ENCODE assay signal across 8 mouse cellular contexts in genomic region chr12:79208703-79209464, GRCm38 (mm10). TPM values are rescaled to one million over a fixed set of nuclear protein-coding genes. Genes with fewer than 3 reads are reported as not detected.
DNase-seq lines count a peak whose midpoint lies in the region; ATAC-seq lines count a peak whose summit lies in the region.

Rdh12 (plus strand) TSS chr12:79208914.

- H3K4me3 ChIP-seq in embryonic facial prominence, embryonic 11.5 days (ENCODE audit: low read depth, low read length) = peak within 1 kb of the TSS; percentile 35
- peak within 1 kb of the TSS; percentile 41 for H3K4me3 ChIP-seq in heart, embryonic 14.5 days (ENCODE audit: control insufficient read depth in 1 of 2, insufficient read depth in 1 of 2, low read depth in 1 of 2, low read length in 2 of 2)

- 5% methylated on average over 13 of the region's 13 CpGs for WGBS in embryonic facial prominence, embryonic 11.5 days
- WGBS in heart, embryonic 14.5 days = 6% methylated on average over 13 of the region's 13 CpGs

- H3K9me3 ChIP-seq in embryonic facial prominence, embryonic 11.5 days (replicated peaks; ENCODE audit: control insufficient read depth, low read length) = no peaks in the 10 kb centered on the region
- H3K9me3 ChIP-seq in heart, embryonic 14.5 days (ENCODE audit: control insufficient read depth, low read length) = no peaks in the 10 kb centered on the region

- peak; percentile 23 to 37 for DNase-seq in CD8-positive naive resting alpha-beta T cell, adult 2 months (ENCODE audit: low read depth in 2 of 2, low spot score in 2 of 2)
- DNase-seq in ZHBTc4 (ENCODE audit: low read depth, low spot score) = peak; percentile 53
- DNase-seq in embryonic facial prominence, embryonic 11.5 days (ENCODE audit: low spot score) = peak; percentile 69
- peak; percentile 44 to 46 for DNase-seq in kidney, postnatal 4 days
- DNase-seq in lung, postnatal 14 days = peak; percentile 37
- peak; percentile 60 for DNase-seq in retina, embryonic 14.5 days (ENCODE audit: low spot score)
- peak; percentile 33 for DNase-seq in yolk sac, embryonic 10.5 days (ENCODE audit: low spot score)

- no peaks in the 10 kb centered on the region for H3K36me3 ChIP-seq in embryonic facial prominence, embryonic 11.5 days (replicated peaks; ENCODE audit: control insufficient read depth, insufficient read depth, low read depth, low read length)
- no peaks in the 10 kb centered on the region for H3K36me3 ChIP-seq in heart, embryonic 14.5 days (ENCODE audit: control insufficient read depth, insufficient read depth, low read length)

- H3K4me1 ChIP-seq in embryonic facial prominence, embryonic 11.5 days (ENCODE audit: control insufficient read depth, insufficient read depth, low read length) = no peaks in the 10 kb centered on the region
- peaks cover 3 to 5% of the 10 kb centered on the region in 2 experiments; a peak in 2 of 4 replicates for H3K4me1 ChIP-seq in heart, embryonic 14.5 days (ENCODE audit: control insufficient read depth in 2 of 2, insufficient read depth in 2 of 2, low read length in 2 of 2)

- H3K27ac ChIP-seq in embryonic facial prominence, embryonic 11.5 days (replicated peaks; ENCODE audit: low read depth, low read length) = no peak within 1 kb of the TSS
- H3K27ac ChIP-seq in heart, embryonic 14.5 days (replicated peaks in 1 of 2; ENCODE audit: control insufficient read depth in 1 of 2, insufficient read depth in 1 of 2, low read depth in 2 of 2, low read length in 2 of 2) = no peak within 1 kb of the TSS

- H3K4me2 ChIP-seq in embryonic facial prominence, embryonic 11.5 days (ENCODE audit: low read depth, low read length) = peak within 1 kb of the TSS; percentile 34
- peak within 1 kb of the TSS; percentile 74 for H3K4me2 ChIP-seq in heart, embryonic 14.5 days (ENCODE audit: low read length)

- H3K9ac ChIP-seq in embryonic facial prominence, embryonic 11.5 days (replicated peaks; ENCODE audit: low read length) = peak within 1 kb of the TSS; percentile 15; the same call in 1 of the 2 replicates
- peak within 1 kb of the TSS; percentile 41; the same call in 1 of the 2 replicates for H3K9ac ChIP-seq in heart, embryonic 14.5 days (ENCODE audit: low read length)

- no peak for ATAC-seq in embryonic facial prominence, embryonic 11.5 days (replicated peaks; ENCODE audit: insufficient number of reproducible peaks, low FRiP score, low TSS enrichment, low read depth)
- ATAC-seq in heart, embryonic 14.5 days (ENCODE audit: insufficient number of reproducible peaks, insufficient read depth, low FRiP score, low read depth) = no peak

- no peaks in the 10 kb centered on the region for H3K27me3 ChIP-seq in embryonic facial prominence, embryonic 11.5 days (ENCODE audit: control insufficient read depth, insufficient read depth, low read length)
- no peaks in the 10 kb centered on the region for H3K27me3 ChIP-seq in heart, embryonic 14.5 days (ENCODE audit: control insufficient read depth, insufficient read depth, low read length)

RNA-seq across cellular contexts. Expression of gene Rdh12, which starts in this region (rescaled TPM):
- 2.1 and 2.8 TPM in 2 replicates for polyA plus RNA-seq in embryonic facial prominence, embryonic 11.5 days (2014; fragmentation: Nextera tagmentation; extraction: Ambion mirVana)
- polyA plus RNA-seq in heart, embryonic 14.5 days (2014; fragmentation: Nextera tagmentation; extraction: Ambion mirVana) = 0.32 and 0.77 TPM in 2 replicates
